Mouse (Mus musculus): ENCODE measurements around the gene Gimap1. TPM values are rescaled to one million over a fixed set of nuclear protein-coding genes. Genes with fewer than 3 reads are reported as not detected.

The Gimap1 gene
- polyA plus RNA-seq, 2 experiments from 2014 or later, result 342 to 402 TPM

GRCm38 (mm10) chr6:48740501-48741169 is 1.8 kb downstream of the Gimap1 start:
- ATAC-seq, result no peak

- no peak for ATAC-seq
These were observed 2.4 kb downstream of the Gimap1 start for GRCm38 (mm10) chr6:48741273-48741672.

GRCm38 (mm10) chr6:48741711-48742206 is 2.9 kb downstream of the Gimap1 start:
- peak; percentile 19 for ATAC-seq

- ATAC-seq, result no peak
These were observed 3.8 kb downstream of the Gimap1 start for GRCm38 (mm10) chr6:48742422-48743351.

GRCm38 (mm10) chr6:48745490-48745889 is 6.6 kb downstream of the Gimap1 start:
- ATAC-seq, result no peak

- peak; percentile 60 for ATAC-seq
These were observed 7.4 kb downstream of the Gimap1 start, which contains the start of gene Gimap5 for GRCm38 (mm10) chr6:48745959-48746889. Gimap5 (plus strand) TSS chr6:48746197.

GRCm38 (mm10) chr6:48747091-48747966 is 8.5 kb downstream of the Gimap1 start:
- ATAC-seq, result peak; percentile 68

GRCm38 (mm10) chr6:48763567-48764270 is 24.9 kb downstream of the Gimap1 start:
- ATAC-seq, result peak; percentile 47

- ATAC-seq, result no peak
These were observed 25.6 kb downstream of the Gimap1 start for GRCm38 (mm10) chr6:48764496-48764895.

GRCm38 (mm10) chr6:48768178-48768869 is 29.5 kb downstream of the Gimap1 start:
- peak; percentile 61 for ATAC-seq

GRCm38 (mm10) chr6:48768933-48769332 is 30.1 kb downstream of the Gimap1 start:
- peak; percentile 16 for ATAC-seq

- ATAC-seq, result peak; percentile 69
These were observed 31.8 kb downstream of the Gimap1 start, which contains the start of gene Gimap3 for GRCm38 (mm10) chr6:48770696-48771095. Gimap3 (minus strand) TSS chr6:48770851.

GRCm38 (mm10) chr6:48772030-48772429 is 33.2 kb downstream of the Gimap1 start:
- peak; percentile 40 for ATAC-seq

GRCm38 (mm10) chr6:48784406-48784805 is 45.6 kb downstream of the Gimap1 start:
- ATAC-seq, result no peak

- no peak for ATAC-seq
These were observed 46.3 kb downstream of the Gimap1 start for GRCm38 (mm10) chr6:48785189-48785588.

- ATAC-seq, result no peak
These were observed 46.7 kb downstream of the Gimap1 start for GRCm38 (mm10) chr6:48785601-48786000.

GRCm38 (mm10) chr6:48787867-48788266 is 49.0 kb downstream of the Gimap1 start:
- peak; percentile 71 for ATAC-seq
